Mouse (Mus musculus) spleen, postnatal 4 days (tissue): ENCODE data around the gene P4ha1.

Experiments
- DNase-seq, 2 experiments: peaks; one replicate each; pipeline ENCODE4 v3.0.0; 2022; ENCODE audit warnings: low spot score in 2 of 2

The P4ha1 gene

GRCm38 (mm10) chr10:59323488-59324161 lies 529 bp downstream of the P4ha1 start:
- peak; percentile 43 to 70 for DNase-seq

- no peak for DNase-seq
Measured at GRCm38 (mm10) chr10:59324311-59325165, 1.4 kb downstream of the P4ha1 start.

- DNase-seq: no peak
Measured at GRCm38 (mm10) chr10:59326612-59327315, 3.7 kb downstream of the P4ha1 start.

GRCm38 (mm10) chr10:59327316-59327710 lies 4.2 kb downstream of the P4ha1 start:
- DNase-seq: no peak

DNA sequence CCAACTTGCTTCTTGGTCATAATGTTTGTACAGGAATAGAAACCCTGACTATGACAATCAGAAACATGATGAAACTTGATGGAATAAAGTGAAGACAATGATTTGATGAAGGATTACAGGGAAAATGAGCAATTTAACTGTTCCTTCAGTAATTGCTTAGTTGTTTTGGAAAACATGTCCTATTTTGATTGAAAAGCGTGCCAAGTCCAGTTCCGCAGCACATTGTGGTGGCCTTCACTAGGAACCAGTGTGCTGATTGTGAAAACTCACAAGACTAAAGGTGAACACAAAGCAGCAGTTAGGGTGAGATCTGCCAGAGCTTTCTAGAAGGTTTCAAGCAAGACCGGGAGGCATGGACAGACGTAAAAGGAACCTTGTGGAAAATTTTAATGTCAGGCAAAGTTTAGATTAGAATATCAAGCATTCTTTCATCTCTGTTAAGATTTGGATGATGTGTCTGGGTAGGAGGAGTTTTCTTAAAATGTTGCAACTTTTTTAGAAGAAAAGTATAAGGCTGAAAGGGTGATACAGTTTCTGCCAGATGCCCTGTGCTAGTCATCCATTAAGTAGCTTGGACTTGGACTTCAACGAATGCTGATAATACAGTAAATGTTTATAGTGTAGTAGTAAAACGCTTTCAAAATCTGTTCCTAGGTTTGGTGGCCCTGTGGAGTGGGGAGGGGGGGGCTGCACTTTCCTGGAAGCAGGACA lies 8.6 kb downstream of the P4ha1 start:
- no peak for DNase-seq

- no peak for DNase-seq
Measured at GRCm38 (mm10) chr10:59333400-59333799, 10.3 kb downstream of the P4ha1 start.

GRCm38 (mm10) chr10:59334899-59335798 lies 12.1 kb downstream of the P4ha1 start:
- DNase-seq: no peak

- DNase-seq: no peak
Measured at GRCm38 (mm10) chr10:59336124-59336523, 13.0 kb downstream of the P4ha1 start.

- no peak for DNase-seq
Measured at GRCm38 (mm10) chr10:59346560-59346959, 23.5 kb downstream of the P4ha1 start.

DNA sequence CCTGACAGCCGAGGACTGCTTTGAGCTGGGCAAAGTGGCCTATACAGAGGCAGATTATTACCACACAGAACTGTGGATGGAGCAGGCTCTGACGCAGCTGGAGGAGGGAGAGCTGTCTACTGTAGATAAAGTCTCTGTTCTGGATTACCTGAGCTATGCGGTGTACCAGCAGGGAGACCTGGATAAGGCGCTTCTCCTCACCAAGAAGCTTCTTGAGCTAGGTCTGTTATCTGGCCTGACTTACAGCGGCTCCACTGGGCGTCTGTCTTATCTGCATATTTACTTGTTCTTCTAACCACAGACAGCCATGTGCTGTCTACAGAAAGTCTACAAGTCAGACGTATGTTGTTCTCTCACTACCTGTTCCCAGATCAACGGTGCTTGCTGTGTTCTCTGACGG lies 25.1 kb downstream of the P4ha1 start:
- peak in 1 of 2 experiments; percentile 43 for DNase-seq

- no peak for DNase-seq
Measured at GRCm38 (mm10) chr10:59349536-59349935, 26.4 kb downstream of the P4ha1 start.

- DNase-seq: no peak
Measured at GRCm38 (mm10) chr10:59353065-59353464, 30.0 kb downstream of the P4ha1 start.

GRCm38 (mm10) chr10:59354120-59354519 lies 31.0 kb downstream of the P4ha1 start:
- DNase-seq: no peak

- DNase-seq: no peak
Measured at GRCm38 (mm10) chr10:59355020-59355419, 31.9 kb downstream of the P4ha1 start.

DNA sequence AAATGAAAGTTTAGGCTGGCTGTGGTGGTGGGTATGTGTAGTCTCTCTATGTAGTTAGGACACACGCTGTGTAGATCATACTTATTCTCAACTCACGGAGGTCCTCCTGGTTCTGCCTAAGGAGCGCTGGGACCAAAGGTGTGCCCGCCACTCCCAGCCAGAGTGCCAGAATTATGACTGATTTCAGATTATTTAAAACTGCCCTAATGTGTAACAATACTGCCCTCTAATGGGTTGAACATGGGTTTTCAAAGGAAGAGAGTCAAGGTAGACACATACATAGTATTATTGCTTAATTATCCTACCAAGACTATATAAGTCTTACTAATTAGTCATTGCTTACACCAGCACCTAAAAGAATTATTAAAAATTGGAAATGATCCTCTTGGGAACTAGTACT lies 35.6 kb downstream of the P4ha1 start:
- DNase-seq: no peak

DNA sequence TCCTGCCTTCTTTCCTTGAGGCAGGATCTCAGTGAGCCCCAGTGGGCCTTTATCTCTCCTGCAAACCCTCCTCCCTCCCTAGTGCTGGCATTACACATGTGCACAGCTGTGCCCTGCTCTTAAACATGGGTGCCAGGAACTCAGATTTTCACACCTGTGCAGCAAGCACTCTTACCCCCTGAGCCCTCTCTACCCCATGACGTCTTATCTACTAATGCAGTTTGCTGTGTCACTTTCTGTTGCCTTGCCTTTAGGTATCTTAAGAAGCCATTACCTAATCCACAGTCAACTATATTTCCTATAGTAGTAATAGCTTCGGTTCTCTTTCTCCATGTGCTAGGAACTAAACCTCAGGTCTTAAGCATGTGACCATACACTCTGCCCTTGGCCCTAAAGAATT lies 40.1 kb downstream of the P4ha1 start:
- DNase-seq: no peak

- DNase-seq: no peak
Measured at GRCm38 (mm10) chr10:59364551-59364950, 41.5 kb downstream of the P4ha1 start.

- no peak for DNase-seq
Measured at GRCm38 (mm10) chr10:59365804-59366589, 42.9 kb downstream of the P4ha1 start.

DNA sequence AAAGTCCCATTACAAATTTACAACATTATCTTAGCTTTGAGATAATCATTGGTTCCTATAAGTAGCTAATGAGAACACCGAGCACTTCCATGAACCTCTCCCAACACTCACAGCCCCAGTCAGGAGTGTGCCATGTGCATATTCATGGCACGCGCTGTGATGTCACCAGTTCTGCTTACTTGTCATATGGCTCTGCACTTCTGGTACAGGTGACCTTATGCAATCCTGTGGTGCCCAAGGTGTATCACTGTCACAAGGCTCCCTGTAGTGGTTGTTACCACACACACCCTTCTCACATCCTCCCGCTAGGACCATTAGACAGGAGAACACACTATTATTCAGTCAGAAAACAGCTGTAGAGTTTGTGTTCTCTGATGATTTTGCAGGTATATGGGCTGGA lies 43.6 kb downstream of the P4ha1 start:
- DNase-seq: no peak

GRCm38 (mm10) chr10:59367206-59367605 lies 44.1 kb downstream of the P4ha1 start:
- no peak for DNase-seq
